Mouse (Mus musculus): ENCODE results near the gene Prss28.

Gene Prss28

DNA sequence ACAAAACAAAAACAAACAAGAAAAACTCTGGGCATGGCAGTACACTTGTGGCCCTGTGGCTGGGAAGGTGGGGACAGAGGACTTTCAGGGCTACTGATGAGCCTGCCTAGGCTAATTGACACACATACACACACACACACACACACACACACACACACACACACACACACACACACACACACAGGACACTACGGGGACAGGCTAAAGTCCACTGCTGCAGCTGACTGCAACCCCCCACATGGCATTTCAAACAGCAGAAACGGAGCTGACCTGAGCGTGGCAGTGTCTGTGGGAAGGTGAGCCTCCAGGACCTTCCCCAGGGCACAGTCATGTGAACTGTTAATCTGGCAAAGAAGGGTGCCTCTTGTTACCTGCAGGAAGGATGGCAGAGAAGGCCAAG is 33.0 kb downstream of the Prss28 start:
- no peak for DNase-seq (ENCODE audit: low spot score)

DNA sequence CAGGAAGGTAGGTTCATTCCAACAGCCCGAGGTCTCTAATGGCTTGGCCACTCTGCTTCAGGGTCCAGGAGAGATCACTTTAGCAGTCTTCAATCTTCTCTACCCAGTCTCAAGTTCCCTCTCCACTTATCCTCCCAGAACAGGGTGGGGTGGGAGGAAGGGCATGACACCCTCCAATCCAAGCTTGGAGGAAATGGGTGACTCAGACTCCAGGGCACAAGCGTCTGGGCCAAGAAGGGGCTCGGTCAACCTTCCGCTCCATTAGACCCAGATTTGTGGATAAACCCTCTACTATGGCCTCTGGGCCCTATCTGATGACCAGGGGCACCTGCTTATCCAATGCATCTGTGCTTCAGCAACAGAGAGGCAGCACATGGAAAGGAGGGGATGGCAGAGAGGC is 37.0 kb downstream of the Prss28 start, which contains the start of gene Tpsab1:
TSS of gene Tpsab1 (minus strand) at position 101 of the 400 bp plus-strand sequence.
- DNase-seq (ENCODE audit: low spot score), result no peak

DNA sequence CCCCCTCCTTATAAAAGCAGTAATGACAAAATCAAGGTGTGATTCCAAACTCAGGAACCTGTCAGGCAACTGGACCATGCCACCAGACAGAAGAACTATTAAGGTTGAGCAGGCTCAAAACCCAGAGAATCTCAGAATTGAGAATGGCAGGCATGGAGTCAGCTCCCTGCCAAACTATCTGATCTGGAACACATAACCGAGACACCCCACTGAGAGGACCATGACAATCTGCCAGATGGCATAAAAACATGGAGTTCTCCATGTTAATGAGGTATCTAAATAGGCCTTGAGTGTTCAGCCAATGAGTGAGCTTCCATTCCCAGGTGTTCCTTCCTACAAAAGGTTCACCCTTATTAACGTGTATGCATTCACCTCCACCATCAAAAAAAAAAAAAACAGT is 52.8 kb downstream of the Prss28 start:
- no peak for DNase-seq (ENCODE audit: low spot score)

Measured in T-cell, adult 2 months (primary cell).